Mouse (Mus musculus) forelimb bud, embryonic 11.5 days (tissue): ENCODE results near the gene Sfrp2.
A peak's percentile ranks its signal among the peaks of the same experiment; 100 is the strongest.

ENCODE experiments used
- DNase-seq: peaks from one replicate; pipeline ENCODE4 v3.0.0-alpha.2; 2012; ENCODE audit warnings: low read depth, low spot score

The Sfrp2 gene

GRCm38 (mm10) chr3:83765871-83766725 lies at the start of gene Sfrp2:
Gene Sfrp2 (plus strand): TSS chr3:83766321.
- DNase-seq, result peak; percentile 92

DNA sequence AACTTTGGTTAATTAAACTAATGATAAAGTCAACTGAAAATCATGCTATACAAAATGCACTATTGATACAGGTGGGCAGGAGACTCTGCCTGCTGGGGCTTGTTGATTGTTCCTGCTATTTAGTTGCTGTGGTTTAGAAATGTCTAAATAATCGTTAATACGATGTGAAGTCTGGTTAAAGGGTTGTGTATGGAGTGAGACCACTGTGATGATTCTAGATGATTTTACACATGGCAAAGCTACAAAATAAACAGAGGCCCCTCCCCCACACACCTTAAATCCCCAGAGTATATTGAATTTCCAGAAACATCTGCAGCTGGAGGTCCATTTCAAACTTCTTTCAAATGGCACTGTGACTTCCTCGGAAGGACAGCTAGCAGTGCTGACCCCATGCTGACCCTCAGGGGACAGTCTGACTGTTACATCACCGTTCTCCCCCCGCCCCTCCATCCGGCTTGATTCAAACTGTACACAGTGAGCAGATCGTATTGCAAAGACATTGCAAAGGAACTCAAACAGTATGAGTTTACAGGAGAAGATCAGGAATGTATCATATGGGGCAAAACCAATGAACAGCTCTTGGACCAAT lies 48.4 kb upstream of the Sfrp2 start:
- DNase-seq, result no peak

DNA sequence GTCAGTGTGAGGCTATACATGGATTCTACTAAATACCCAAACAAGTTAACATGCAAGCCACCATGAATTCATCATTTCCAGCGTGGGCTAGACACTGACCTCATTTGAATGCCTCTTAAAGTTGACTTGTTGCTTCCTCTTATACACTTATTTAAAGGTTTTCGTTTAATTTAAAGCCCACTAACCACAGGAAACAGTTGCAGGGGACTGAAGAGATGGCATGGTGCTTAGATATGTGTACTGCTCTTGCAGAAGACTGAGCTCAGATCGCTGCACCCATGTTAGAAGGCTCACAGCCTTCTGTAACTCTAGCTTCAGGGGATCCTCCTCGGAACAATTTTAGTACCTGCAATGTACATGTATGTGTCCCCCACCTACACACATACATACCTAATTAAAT lies 47.5 kb upstream of the Sfrp2 start:
- no peak for DNase-seq

GRCm38 (mm10) chr3:83728223-83728622 lies 37.9 kb upstream of the Sfrp2 start:
- DNase-seq, result no peak

- no peak for DNase-seq
Observed at GRCm38 (mm10) chr3:83728675-83729390, 37.3 kb upstream of the Sfrp2 start.

GRCm38 (mm10) chr3:83733985-83734384 lies 32.1 kb upstream of the Sfrp2 start:
- no peak for DNase-seq

DNA sequence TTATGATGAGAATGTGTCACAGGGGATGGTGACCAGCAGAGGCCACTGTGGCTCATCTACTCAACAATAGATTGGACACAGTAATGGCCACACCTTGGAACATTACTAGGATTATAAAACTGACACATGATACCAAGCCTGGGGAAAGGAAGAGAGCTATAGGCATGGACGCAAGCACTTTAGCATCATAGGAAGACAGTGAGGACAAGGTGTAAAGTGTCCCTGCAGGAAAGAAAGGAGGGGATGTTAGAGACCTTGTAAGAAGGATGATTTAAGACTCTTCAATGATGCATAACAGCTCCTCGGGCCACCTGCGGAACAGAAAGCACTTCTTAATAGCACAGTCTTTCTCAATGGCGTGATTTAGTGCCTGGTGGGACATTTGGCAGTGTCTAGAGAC lies 29.1 kb upstream of the Sfrp2 start:
- no peak for DNase-seq

DNA sequence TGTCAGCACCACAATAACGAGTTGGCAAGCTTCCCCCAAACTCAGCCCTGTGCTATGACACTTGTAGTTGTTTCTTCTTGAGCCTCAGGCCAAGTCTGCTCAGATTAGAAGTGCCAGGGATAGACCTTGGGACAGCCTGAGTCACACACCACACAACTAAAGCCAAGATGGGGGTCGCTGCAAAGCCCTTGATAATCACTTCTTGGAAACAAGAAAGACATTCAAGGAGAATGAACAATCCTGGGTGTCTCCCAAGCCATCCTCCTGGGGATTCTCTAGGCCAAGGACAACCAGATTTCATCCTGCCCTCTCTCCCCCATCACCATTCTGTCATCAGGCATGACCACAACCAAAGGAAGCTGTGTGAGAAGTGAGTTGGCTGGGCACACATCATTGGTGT lies 25.9 kb upstream of the Sfrp2 start:
- no peak for DNase-seq

DNA sequence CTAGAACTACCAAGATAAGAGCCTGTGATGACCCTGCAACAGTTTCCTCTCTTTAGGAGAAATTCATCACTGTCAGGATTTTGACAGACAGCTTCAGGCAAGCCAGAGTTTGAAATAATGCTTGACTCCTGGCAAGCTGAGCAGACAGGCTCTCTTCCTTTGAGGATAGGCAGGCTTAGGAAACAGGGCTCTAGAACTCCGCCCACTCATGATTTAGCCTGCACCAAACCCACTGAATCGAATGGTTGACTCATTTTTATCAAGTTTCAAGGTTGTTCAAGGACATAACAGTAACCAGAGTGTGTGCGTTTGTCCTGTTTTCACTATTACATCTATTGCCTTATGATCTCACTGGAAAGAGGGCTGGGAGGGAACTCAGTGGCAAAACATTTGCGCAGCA lies 18.8 kb upstream of the Sfrp2 start:
- no peak for DNase-seq

DNA sequence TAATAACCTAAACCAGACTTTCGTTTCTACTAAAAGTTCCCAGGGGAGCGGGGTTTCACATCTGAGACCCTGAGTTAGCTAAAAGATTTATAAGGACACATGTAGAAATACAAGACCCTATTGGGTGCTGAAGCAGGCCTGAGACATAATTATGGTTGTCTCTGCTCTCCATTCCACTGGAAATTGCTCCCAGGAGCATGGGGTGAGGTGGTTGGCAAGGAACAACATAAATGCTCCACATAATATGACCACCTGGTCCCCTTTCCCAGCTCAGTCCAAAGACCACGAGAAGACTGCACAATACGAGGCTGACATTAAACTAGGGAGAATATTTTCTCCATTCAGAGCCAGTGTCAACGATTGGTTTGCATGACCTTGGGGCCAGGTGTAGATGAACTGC lies 18.2 kb upstream of the Sfrp2 start:
- DNase-seq, result no peak

- DNase-seq, result no peak
Observed at GRCm38 (mm10) chr3:83751625-83752024, 14.5 kb upstream of the Sfrp2 start.

DNA sequence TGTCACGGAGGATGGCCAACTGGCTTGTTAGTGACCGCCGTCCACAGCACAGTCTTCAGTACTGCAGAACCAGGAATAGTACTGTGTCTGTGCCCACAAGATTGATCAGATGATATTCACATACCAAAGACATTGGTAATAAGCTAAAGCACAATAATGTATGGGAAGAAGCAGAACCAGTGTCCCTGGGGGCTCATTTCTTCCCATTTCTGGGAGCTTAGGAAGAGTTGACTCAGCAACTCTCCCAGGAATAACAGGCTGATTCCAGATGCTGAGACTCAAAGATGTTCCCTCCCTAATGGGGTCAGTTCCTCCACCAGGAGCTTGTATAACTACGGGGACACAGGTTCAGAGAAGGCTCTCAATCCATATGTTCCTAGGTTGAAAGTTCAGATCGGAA lies 13.9 kb upstream of the Sfrp2 start:
- no peak for DNase-seq

GRCm38 (mm10) chr3:83755043-83755635 lies 11.0 kb upstream of the Sfrp2 start:
- peak; percentile 40 for DNase-seq

GRCm38 (mm10) chr3:83755666-83756065 lies 10.5 kb upstream of the Sfrp2 start:
- peak; percentile 28 for DNase-seq

DNA sequence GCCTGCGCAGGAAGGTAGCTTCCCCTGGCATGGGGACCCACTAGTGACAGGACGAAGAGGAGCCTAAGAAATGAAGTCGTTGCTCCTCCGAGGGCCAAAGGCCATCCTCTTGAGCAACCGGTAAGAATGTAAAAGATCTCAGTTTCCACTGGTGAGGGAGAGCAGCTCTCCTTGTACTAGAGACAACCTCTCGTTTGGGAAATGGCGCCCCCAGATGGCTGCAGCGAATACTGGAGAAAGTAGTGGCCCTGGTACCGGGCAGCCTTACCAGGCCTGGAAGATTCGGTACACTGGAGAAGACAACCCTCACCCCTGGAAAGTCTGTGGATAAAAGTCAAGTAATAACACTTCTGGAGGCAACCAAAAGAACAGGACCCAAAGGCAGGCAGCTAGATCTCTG lies 3.8 kb upstream of the Sfrp2 start:
- no peak for DNase-seq

- peak; percentile 89 for DNase-seq
Observed at GRCm38 (mm10) chr3:83763551-83764548, 2.3 kb upstream of the Sfrp2 start.

DNA sequence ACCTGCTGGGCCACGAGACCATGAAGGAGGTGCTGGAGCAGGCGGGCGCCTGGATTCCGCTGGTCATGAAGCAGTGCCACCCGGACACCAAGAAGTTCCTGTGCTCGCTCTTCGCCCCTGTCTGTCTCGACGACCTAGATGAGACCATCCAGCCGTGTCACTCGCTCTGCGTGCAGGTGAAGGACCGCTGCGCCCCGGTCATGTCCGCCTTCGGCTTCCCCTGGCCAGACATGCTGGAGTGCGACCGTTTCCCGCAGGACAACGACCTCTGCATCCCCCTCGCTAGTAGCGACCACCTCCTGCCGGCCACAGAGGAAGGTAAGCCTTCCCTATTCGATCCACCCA lies 577 bp downstream of the Sfrp2 start:
- peak; percentile 44 for DNase-seq

DNA sequence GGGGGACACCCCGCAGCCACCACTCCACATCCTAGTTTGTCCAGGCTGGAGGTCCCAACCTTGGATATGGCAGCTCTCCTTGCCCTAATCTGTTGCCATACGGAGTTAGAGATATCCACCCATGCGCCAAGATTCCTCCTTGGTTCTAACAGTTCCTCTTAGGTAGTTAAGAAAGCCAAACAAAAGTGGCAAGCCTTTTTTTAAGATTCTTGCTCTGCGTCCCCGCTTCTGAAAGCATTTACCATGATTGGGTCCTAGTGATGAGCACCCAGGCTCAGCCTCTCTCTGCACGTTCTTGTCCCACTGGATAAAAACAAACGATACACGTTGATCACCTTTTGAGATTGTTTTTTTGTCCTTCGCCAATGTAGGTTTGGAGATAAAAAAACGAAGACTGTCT lies 1.0 kb downstream of the Sfrp2 start:
- no peak for DNase-seq

DNA sequence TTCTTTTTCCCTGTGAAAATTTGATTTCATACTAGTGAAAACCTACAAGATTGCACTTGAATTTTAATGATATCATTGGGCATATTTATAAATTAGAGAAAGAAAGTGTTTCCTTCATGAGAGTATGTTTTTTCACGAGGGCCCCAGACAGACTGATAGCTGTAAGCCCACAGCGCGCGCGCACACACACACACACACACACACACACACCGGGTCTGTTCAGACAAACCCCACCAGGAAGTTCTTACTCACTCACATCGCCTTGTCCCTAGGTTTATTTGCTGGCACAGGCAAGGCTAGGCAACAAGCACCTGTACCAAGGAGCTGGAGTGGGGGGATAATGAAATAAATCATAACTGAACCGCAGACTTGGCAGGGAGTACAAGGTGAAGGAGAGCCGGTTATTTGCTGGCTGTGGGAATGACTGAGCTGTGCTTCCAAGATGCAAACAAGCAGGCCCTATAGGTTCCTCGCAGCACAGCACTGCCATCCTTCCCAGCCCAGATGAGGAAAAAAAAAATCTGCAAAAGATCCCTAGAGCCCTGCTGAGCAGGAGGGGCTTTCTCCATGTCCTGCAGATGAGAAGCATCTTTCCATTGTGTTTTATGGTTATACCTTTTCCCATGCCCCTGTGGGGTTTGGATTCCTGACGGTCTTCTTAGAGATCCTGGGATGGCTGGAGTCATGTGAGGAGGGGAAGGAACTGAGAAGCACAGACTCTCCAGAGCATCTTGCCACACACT lies 2.3 kb downstream of the Sfrp2 start:
- peak; percentile 20 for DNase-seq

DNA sequence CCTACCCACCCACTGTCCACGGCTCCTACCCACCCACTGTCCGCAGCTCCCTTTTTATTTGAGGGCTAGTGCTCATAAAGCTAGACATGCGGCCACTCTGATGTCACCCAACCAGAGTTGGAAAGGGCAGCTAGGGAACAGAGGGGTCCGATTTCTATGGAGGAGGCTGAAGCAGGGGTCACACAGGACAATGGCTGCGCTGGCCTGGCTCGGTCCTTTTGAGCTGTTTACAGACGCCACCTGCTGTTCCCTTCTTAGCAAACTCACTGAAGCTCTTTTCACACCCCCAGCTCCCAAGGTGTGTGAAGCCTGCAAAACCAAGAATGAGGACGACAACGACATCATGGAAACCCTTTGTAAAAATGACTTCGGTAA lies 2.9 kb downstream of the Sfrp2 start:
- DNase-seq, result no peak
